Mouse (Mus musculus) lung, adult 2 months (tissue): ENCODE results near the gene Col24a1.

Source experiments
- CTCF ChIP-seq: fragments of 200-500 bp; IDR thresholded peaks from 2 replicates; pipeline ENCODE4 v1.5.1; 2011; ENCODE audit warnings: mild to moderate bottlenecking, low read length, control low read depth; ENCODE audit not compliant: insufficient read depth
- POLR2A ChIP-seq: fragments of 200-500 bp; IDR thresholded peaks from 2 replicates; pipeline ENCODE4 v1.6.1; 2011; ENCODE audit warnings: low read depth, mild to moderate bottlenecking, control low read depth, low read length, borderline replicate concordance; ENCODE audit errors: extremely low read depth

DNA sequence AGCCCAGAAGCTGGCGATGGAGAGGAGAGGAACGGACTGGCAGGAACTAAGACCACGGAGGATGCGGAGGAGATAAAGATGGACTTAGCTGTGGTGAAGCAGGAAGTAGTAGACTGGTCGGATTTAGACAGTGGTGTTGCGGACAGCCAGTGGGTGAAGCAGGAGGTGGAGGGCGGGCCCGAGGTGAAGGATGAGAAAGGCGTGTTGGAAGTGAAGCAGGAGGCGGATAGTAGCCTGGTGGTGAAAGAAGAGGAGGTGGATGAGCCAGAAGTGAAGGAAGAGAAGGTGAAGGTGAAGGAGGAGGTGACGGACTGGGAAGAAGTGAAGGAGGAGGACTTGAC is 284.2 kb downstream of the Col24a1 start:
- no peak for TF ChIP-seq POLR2A
- TF ChIP-seq CTCF: no peak
